Mouse (Mus musculus) E14TG2a.4 (cell line): Measurements from ENCODE around the gene Ddah2.
A peak's percentile ranks its signal among the peaks of the same experiment; 100 is the strongest.

Experiments used
- H3K27me3 ChIP-seq: 2 replicates; pipeline ENCODE4 v1.6.1; 2014; ENCODE audit warnings: low read length, control low read depth; ENCODE audit not compliant: insufficient read depth
- H3K36me3 ChIP-seq: 2 replicates; pipeline ENCODE4 v1.6.1; 2014; ENCODE audit warnings: low read length, control low read depth; ENCODE audit not compliant: insufficient read depth
- H3K4me1 ChIP-seq: replicated peaks from 2 replicates; pipeline ENCODE4 v1.6.1; 2014; ENCODE audit warnings: low read depth, low read length, control low read depth
- H3K4me3 ChIP-seq: replicated peaks from 2 replicates; pipeline ENCODE4 v1.5.1; 2014; ENCODE audit warnings: mild to moderate bottlenecking, low read length
- H3K9me3 ChIP-seq: 2 replicates; pipeline ENCODE4 v1.6.1; 2014; ENCODE audit warnings: low read length, control low read depth
- CTCF ChIP-seq: conservative IDR thresholded peaks from 2 replicates; pipeline ENCODE4 v1.5.1; 2014; ENCODE audit warnings: low read length
- NANOG ChIP-seq: IDR thresholded peaks from 2 replicates; pipeline ENCODE4 v1.6.1; 2014; ENCODE audit warnings: borderline replicate concordance, low read length, mixed read lengths
- POU5F1 ChIP-seq: IDR thresholded peaks from 2 replicates; pipeline ENCODE4 v1.6.1; 2014; ENCODE audit warnings: low read length, borderline replicate concordance

Ddah2 gene

DNA sequence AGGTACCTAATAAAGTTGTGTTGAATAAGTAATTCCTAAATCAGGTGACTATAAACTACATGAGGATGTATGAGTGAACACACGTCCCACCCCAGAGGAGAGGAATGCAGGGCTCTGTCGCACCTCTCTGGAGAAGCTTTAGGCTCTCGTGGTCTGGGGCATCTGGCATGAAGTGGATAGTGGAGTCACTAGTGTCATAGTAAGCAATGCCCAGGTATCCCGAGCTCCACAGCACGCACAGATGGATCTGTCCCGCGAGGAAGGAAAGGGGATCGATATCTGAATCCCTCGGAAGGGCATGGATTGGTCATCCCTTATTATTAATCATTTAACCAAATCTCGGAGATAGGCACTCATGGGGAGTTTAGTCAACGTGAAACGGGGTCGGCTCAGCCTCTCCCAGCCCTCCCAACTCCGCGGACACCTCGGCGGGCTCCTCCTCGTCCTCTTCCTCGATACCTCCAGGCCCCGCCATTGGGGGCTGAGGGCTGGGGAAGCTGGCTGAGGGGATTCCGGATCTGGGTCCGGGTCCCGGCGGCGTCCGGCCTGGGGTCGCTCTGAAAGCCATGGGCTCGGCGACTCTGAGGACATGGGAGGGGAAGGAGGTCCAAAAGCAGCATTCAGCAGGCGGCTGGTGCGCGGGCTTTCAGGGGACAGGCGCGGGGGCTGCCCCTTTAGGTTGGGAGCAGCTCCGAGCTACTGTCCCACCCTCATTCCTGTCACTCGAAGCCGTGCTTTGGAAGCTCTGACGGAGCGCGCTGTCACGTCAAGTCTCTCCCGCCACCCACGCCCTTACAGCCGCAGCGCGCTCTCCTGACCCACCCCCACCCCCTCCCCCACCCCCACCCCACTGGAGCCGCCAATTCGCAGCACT lies 12.8 kb upstream of the Ddah2 start:
- H3K4me3 ChIP-seq: peak overlapping the region; percentile 86
- no peaks in the 10 kb centered on the region for H3K36me3 ChIP-seq
- no peak for TF ChIP-seq POU5F1
- no peak for TF ChIP-seq CTCF
- TF ChIP-seq NANOG: no peak
- peaks cover 30% of the 10 kb centered on the region for H3K27me3 ChIP-seq
- H3K4me1 ChIP-seq: peaks cover 53% of the 10 kb centered on the region
- no peaks in the 10 kb centered on the region for H3K9me3 ChIP-seq

DNA sequence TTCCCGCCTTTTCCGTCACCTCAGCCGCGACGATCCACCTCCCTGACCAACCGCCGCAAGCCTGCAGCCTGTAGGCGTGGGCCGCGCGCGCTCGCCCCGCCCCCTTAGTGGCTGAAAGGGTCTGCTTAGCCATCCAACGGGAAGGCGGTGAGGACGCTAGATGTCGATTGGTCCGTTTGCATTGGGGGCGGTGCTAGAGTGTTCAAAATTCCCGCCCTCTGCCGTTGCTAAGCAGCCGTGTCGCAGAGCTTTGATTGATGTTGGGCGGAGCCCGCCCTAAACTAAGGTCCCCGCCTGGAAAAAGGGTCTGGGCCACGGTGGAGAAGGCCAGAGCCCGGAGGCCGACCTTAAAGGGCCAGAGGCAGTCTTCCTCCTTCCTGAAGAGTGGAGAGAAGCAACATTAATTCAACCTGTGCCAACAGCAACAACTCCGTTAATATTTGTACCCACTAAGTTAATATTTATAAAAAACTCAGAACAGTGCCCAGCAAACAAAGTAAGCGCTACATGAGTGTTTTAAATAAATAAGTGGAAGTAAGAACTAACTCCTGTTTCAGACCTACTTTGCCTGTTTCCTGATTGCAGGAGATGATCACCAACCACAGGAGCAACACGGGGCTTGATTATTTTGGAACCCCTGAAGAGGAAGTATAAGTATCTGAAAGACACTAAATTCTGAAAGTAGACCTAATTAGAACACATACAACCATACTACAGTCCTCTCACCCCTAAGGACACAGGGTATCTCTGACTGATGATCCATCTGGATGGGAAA lies 12.0 kb upstream of the Ddah2 start, which contains the start of gene Msh5:
Gene Msh5 (minus strand): TSS at position 65 of the 775 bp plus-strand sequence.
- no peak for TF ChIP-seq NANOG
- TF ChIP-seq POU5F1: no peak
- no peak for TF ChIP-seq CTCF
- no peaks in the 10 kb centered on the region for H3K9me3 ChIP-seq
- no peaks in the 10 kb centered on the region for H3K36me3 ChIP-seq
- H3K27me3 ChIP-seq: peaks cover 30% of the 10 kb centered on the region
- peaks cover 60% of the 10 kb centered on the region for H3K4me1 ChIP-seq
- peak within 1 kb of the TSS; percentile 86 for H3K4me3 ChIP-seq

DNA sequence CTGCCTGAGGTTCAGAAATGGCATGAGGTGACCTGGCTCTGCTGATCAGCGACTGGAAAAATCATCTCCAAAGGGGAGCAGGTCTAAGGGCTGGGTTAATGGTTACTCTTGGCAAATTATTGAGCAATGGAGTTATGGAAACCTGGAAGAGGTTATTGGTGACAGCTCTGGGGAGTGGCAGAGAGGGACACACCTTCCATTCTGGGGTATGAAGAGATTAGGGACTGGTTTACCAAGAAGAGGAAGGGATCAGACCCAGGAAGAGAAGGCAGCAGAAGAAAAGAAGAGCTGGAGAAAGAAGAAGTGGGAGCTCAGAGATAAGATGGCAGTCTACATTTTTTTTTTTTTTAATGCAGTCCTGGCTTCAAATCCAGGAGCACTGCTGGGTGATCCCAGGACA lies 11.1 kb upstream of the Ddah2 start:
- no peak for TF ChIP-seq CTCF
- TF ChIP-seq NANOG: no peak
- no peak for TF ChIP-seq POU5F1
- Histone ChIP-seq H3K4me3 (no peak overlapping the region), H3K9me3 (no peaks in the 10 kb centered on the region), H3K36me3 (peaks cover 6% of the 10 kb centered on the region), H3K4me1 (peaks cover 68% of the 10 kb centered on the region), H3K27me3 (peaks cover 30% of the 10 kb centered on the region)

- Histone ChIP-seq H3K4me3 (no peak overlapping the region), H3K4me1 (peaks cover 75% of the 10 kb centered on the region), H3K27me3 (peaks cover 26% of the 10 kb centered on the region), H3K36me3 (peaks cover 12% of the 10 kb centered on the region), H3K9me3 (no peaks in the 10 kb centered on the region)
- TF ChIP-seq CTCF: no peak
These were observed 10.5 kb upstream of the Ddah2 start for GRCm38 (mm10) chr17:35048149-35048931.

GRCm38 (mm10) chr17:35048932-35049440 lies 9.8 kb upstream of the Ddah2 start:
- peaks cover 20% of the 10 kb centered on the region for H3K27me3 ChIP-seq
- TF ChIP-seq NANOG: no peak
- no peak for TF ChIP-seq CTCF
- TF ChIP-seq POU5F1: no peak
- H3K36me3 ChIP-seq: peaks cover 18% of the 10 kb centered on the region
- peak overlapping the region; percentile 80; the same call in 1 of the 2 replicates for H3K4me3 ChIP-seq
- no peaks in the 10 kb centered on the region for H3K9me3 ChIP-seq
- peaks cover 80% of the 10 kb centered on the region for H3K4me1 ChIP-seq

- peak within 1 kb of the TSS; percentile 80 for H3K4me3 ChIP-seq
- peaks cover 24% of the 10 kb centered on the region for H3K36me3 ChIP-seq
- TF ChIP-seq CTCF: no peak
- no peak for TF ChIP-seq POU5F1
- H3K9me3 ChIP-seq: no peaks in the 10 kb centered on the region
- H3K27me3 ChIP-seq: peaks cover 14% of the 10 kb centered on the region
- H3K4me1 ChIP-seq: peaks cover 84% of the 10 kb centered on the region
These were observed 9.2 kb upstream of the Ddah2 start, which contains the start of gene Clic1 for GRCm38 (mm10) chr17:35049561-35050016. TSS of gene Clic1 (plus strand) at chr17:35049966.

GRCm38 (mm10) chr17:35050126-35050750 lies 8.6 kb upstream of the Ddah2 start:
- TF ChIP-seq CTCF (no peak), POU5F1 (no peak), NANOG (no peak)
- peaks cover 7% of the 10 kb centered on the region for H3K27me3 ChIP-seq

More at GRCm38 (mm10) chr17:35050126-35050750, 8.6 kb upstream of the Ddah2 start:
- Histone ChIP-seq H3K9me3 (no peaks in the 10 kb centered on the region), H3K4me3 (peak overlapping the region; percentile 80), H3K4me1 (peaks cover 82% of the 10 kb centered on the region), H3K36me3 (peaks cover 29% of the 10 kb centered on the region)
